Mouse (Mus musculus): ENCODE data around the gene Olfr1231. TPM values are rescaled to one million over a fixed set of nuclear protein-coding genes. Genes with fewer than 3 reads are reported as not detected.

Olfr1231 gene
- total RNA-seq (2023) = not detected

DNA sequence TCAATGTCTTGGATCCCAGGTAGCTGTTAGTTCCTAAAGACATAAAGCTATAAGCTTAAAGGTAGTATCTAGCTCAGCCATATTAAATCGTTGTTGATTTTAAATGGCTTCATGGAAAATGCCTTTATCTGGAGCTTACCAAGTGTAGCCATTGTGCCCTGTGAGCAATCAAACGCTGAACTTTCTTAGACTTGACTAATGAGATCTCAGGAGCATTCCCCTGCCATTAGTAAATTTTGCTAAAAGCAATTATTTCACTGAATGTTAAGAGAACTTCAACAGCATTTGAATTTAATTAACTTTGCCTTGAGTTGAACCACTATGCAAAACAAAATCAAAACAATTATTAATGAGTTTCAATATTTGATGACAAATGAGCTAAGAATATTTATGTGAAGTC, at the start of gene Olfr1231:
Gene Olfr1231, minus strand, starts transcription at position 101 of the 400 bp plus-strand sequence.

DNA sequence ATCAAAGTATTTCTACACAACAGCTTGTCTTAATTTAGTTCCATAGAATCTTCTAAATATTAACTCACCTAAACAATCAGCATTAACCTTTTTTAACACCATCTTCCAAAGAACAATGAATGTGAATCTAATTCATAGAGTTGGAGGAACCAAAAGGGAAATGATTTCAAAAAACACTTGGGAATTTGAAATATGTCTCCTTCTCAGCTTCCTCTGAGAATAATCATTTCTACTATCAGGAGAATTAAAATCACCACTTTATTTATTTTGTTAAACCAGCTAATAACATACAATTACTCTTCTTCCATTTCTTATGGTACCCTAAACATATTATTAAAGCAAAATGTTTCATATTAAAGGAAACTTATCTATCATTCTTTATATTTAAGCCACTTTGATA, 35.4 kb upstream of the Olfr1231 start, which contains the start of gene Olfr1233:
Gene Olfr1233, minus strand, starts transcription at position 101 of the 400 bp plus-strand sequence.

DNA sequence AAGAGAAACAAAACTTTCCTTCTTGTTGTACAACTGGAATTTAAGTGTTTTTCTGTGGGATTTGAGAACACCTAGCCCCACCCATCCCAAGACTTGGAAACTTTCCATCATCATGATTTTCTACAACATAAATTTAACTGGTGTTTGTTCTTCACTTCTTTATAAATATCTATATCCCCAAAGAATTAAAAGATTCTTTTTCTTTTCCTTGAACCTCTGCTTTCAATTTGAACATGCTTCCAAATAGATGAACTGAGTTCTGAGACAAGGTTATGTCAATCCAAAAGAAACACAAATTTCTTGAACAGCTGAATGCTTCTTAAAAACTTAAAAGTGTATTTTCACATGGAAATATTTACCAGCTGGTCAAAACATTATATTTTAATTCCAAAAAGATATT, 22.7 kb upstream of the Olfr1231 start, which contains the start of gene Olfr1232:
Gene Olfr1232, minus strand, starts transcription at position 101 of the 400 bp plus-strand sequence.

DNA sequence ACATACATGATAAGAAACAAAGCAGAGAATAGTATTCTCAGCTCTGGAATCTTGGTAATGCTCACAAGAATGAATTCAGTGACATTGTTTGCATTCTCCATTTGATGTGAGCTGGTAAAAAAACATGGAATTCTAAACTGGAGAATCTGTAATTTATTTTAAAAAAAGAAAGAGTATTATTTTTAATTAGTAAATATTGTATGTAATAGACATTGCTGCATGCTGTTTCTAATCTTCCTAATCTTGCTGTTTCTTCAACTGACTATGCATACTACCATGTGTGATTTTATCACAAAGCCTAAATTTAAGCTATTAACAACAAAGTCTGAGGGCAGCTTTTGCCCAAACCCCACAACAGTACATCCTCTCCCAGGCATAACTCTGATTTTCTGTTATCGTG, 9.7 kb downstream of the Olfr1231 start, which contains the start of gene Olfr1230:
Gene Olfr1230, minus strand, starts transcription at position 101 of the 400 bp plus-strand sequence.

DNA sequence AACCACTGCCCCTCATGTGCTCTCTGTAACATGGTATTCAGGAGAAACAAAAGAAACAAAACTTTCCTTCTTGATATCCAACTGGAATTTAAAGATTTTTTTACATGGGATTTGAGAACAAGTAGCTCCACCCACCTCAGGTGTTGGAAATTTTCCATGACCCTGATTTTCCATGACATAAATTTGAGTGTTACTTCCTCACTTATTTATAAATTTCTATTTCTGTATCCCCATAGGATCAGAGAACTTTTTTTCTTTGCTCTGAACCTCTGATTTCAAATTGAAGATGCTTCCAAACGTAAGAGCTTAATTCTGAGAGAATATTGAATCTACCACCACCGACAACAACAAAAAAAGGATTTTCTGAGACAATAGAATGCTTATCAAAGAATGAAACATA, 19.0 kb downstream of the Olfr1231 start, which contains the start of gene Olfr1229:
Gene Olfr1229, minus strand, starts transcription at position 101 of the 400 bp plus-strand sequence.

DNA sequence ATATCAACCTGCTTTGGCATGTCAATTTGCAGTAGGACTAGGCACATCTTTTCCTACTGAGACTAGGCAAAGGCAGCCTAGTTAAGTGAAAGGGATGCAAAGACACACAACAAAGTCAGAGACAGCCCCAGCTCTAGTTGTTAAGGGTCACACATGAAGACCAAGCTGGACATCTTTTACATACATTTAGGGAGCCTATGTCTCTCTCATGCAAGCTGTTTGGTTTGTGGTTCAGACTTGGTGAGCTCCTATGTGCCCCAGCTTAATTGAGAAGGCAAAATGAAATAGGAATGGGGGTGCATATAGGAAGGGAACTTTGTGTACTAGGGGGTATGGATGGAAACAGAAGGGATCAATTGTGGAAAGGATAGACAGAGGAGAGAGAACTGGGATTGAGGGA, 52.9 kb downstream of the Olfr1231 start, which contains the start of gene Olfr1228:
Gene Olfr1228, minus strand, starts transcription at position 101 of the 400 bp plus-strand sequence.

Other genes starting within 250 kb of the Olfr1231 start
- gene Olfr1218, start 245.9 kb downstream of the Olfr1231 start, total RNA-seq (2023) = not detected
- gene Olfr1219, start 223.6 kb downstream of the Olfr1231 start, total RNA-seq (2023) = not detected
- not detected for gene Olfr1220, start 200.2 kb downstream of the Olfr1231 start, total RNA-seq (2023)
- gene Olfr1221, start 189.8 kb downstream of the Olfr1231 start, total RNA-seq (2023) = not detected
- not detected for gene Olfr1222, start 174.0 kb downstream of the Olfr1231 start, total RNA-seq (2023)
- gene Olfr1223, start 155.5 kb downstream of the Olfr1231 start, total RNA-seq (2023) = not detected
- not detected for gene Olfr1224-ps1, start 143.0 kb downstream of the Olfr1231 start, total RNA-seq (2023)
- not detected for gene Olfr1225, start 132.4 kb downstream of the Olfr1231 start, total RNA-seq (2023)
- gene Olfr1226, start 107.0 kb downstream of the Olfr1231 start, total RNA-seq (2023) = not detected
- not detected for gene Olfr1228, start 53.0 kb downstream of the Olfr1231 start, total RNA-seq (2023)
- gene Olfr1229, start 19.1 kb downstream of the Olfr1231 start, total RNA-seq (2023) = not detected
- gene Olfr1230, start 9.8 kb downstream of the Olfr1231 start, total RNA-seq (2023) = not detected
- not detected for gene Olfr1232, start 22.6 kb upstream of the Olfr1231 start, total RNA-seq (2023)
- gene Olfr1233, start 35.3 kb upstream of the Olfr1231 start, total RNA-seq (2023) = not detected
- gene Olfr1234, start 57.8 kb upstream of the Olfr1231 start, total RNA-seq (2023) = not detected
- gene Olfr1238, start 102.6 kb upstream of the Olfr1231 start, total RNA-seq (2023) = not detected
- gene Olfr1239, start 113.3 kb upstream of the Olfr1231 start, total RNA-seq (2023) = not detected
- not detected for gene Olfr1240, start 135.9 kb upstream of the Olfr1231 start, total RNA-seq (2023)
- not detected for gene Olfr1241, start 180.1 kb upstream of the Olfr1231 start, total RNA-seq (2023)
- not detected for gene Olfr1242, start 191.3 kb upstream of the Olfr1231 start, total RNA-seq (2023)
- not detected for gene Olfr1243, start 224.4 kb upstream of the Olfr1231 start, total RNA-seq (2023)

Data from CD8-positive naive resting alpha-beta T cell, adult 57 days (primary cell).